Comparison of ENCODE assay signal across 20 mouse cellular contexts in the genomic region with DNA sequence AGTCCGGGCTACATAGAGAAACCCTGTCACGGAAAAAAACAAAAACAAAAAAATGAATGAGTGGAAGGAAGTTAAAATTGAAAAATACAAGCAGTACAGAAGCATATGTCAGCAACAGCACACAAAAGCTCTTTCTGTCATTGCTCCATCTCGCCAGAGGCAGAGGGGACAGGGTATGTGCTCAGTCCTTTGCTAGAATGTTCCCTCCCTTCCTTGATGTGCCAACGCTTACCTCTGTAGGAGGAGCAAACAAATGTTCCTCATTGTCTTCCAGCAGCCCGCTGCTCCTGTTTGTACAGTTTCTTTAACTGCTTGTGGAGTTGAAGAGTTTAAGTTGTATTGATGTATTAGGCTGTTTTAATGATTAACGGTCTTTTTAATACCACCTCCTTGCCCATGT. TPM values are rescaled to one million over a fixed set of nuclear protein-coding genes. Genes with fewer than 3 reads are reported as not detected.
DNase-seq lines count a peak whose midpoint lies in the region; ATAC-seq and TF ChIP-seq lines count a peak whose summit lies in the region.
"Had no signal": no experiment of that assay in that cellular context is flagged by ENCODE, and none has a peak within 500 bp of the region (broad histone marks: within the 10 kb centered on the region; RNA-seq: fewer than 3 reads in every experiment).

No protein-coding gene starts in this region.

- H3K4me2 ChIP-seq in hindbrain, embryonic 13.5 days, result no peak overlapping the region
- no peak overlapping the region for H3K4me2 ChIP-seq in stomach, embryonic 16.5 days (ENCODE audit: low read depth, low read length)
- no peak overlapping the region for H3K4me2 ChIP-seq in stomach, postnatal 0 days (replicated peaks; ENCODE audit: low read depth)
- H3K4me2 ChIP-seq in intestine, embryonic 15.5 days (replicated peaks), result no peak overlapping the region
- H3K4me2 ChIP-seq: limb, embryonic 15.5 days; midbrain, embryonic 12.5 days had no signal

- TF ChIP-seq EP300 in stomach, postnatal 0 days (optimal IDR thresholded peaks at IDR 0.05), result no peak

- H3K9me3 ChIP-seq in hindbrain, embryonic 10.5 days, result no peaks in the 10 kb centered on the region
- no peaks in the 10 kb centered on the region for H3K9me3 ChIP-seq in hindbrain, embryonic 13.5 days
- no peaks in the 10 kb centered on the region for H3K9me3 ChIP-seq in stomach, embryonic 16.5 days (replicated peaks; ENCODE audit: control insufficient read depth, low read length)
- no peaks in the 10 kb centered on the region for H3K9me3 ChIP-seq in stomach, postnatal 0 days (ENCODE audit: control insufficient read depth, low read length)
- H3K9me3 ChIP-seq in intestine, embryonic 15.5 days, result no peaks in the 10 kb centered on the region
- H3K9me3 ChIP-seq: heart, embryonic 10.5 days; limb, embryonic 15.5 days; midbrain, embryonic 12.5 days had no signal

- no peaks in the 10 kb centered on the region for H3K36me3 ChIP-seq in hindbrain, embryonic 10.5 days
- H3K36me3 ChIP-seq in hindbrain, embryonic 13.5 days, result no peaks in the 10 kb centered on the region
- no peaks in the 10 kb centered on the region for H3K36me3 ChIP-seq in stomach, embryonic 16.5 days (ENCODE audit: control insufficient read depth, insufficient read depth, low read length)
- H3K36me3 ChIP-seq in stomach, postnatal 0 days (ENCODE audit: control insufficient read depth, insufficient read depth, low read length), result no peaks in the 10 kb centered on the region
- H3K36me3 ChIP-seq in intestine, embryonic 15.5 days, result no peaks in the 10 kb centered on the region
- H3K36me3 ChIP-seq: heart, embryonic 10.5 days; limb, embryonic 15.5 days; midbrain, embryonic 12.5 days had no signal

- no peak overlapping the region for H3K4me3 ChIP-seq in hindbrain, embryonic 10.5 days
- no peak overlapping the region for H3K4me3 ChIP-seq in hindbrain, embryonic 13.5 days
- H3K4me3 ChIP-seq in stomach, embryonic 16.5 days (replicated peaks; ENCODE audit: low read length), result no peak overlapping the region
- no peak overlapping the region for H3K4me3 ChIP-seq in stomach, postnatal 0 days (ENCODE audit: low read depth, low read length)
- H3K4me3 ChIP-seq in intestine, embryonic 15.5 days (replicated peaks), result no peak overlapping the region
- H3K4me3 ChIP-seq: erythroblast, embryonic 14.5 days; heart, embryonic 10.5 days; limb, embryonic 15.5 days; midbrain, embryonic 12.5 days had no signal

- no peak for DNase-seq in hindbrain, embryonic 10.5 days (ENCODE audit: low spot score)
- no peak for DNase-seq in stomach, postnatal 0 days (ENCODE audit: low spot score)
- DNase-seq in fat pad, adult 2 months (ENCODE audit: extremely low read depth, low read depth, low spot score), result peak; percentile 88
- no peak for DNase-seq in embryo, embryonic 11 days
- DNase-seq: cerebellum, adult 11 months; cerebellum, adult 9-11 months; heart, postnatal 4 days; kidney, adult 9 months; kidney, postnatal 14 days; lung, postnatal 14 days had no signal

- WGBS in hindbrain, embryonic 10.5 days, result 69% methylated on average over 6 of the region's 6 CpGs
- 53% methylated on average over 6 of the region's 6 CpGs for WGBS in hindbrain, embryonic 13.5 days
- 58% methylated on average over 6 of the region's 6 CpGs for WGBS in stomach, embryonic 16.5 days
- WGBS in stomach, postnatal 0 days, result 53% methylated on average over 6 of the region's 6 CpGs
- 63% methylated on average over 6 of the region's 6 CpGs for WGBS in intestine, embryonic 15.5 days

- no peak for ATAC-seq in hindbrain, embryonic 13.5 days (ENCODE audit: low FRiP score)
- no peak for ATAC-seq in stomach, embryonic 16.5 days (ENCODE audit: insufficient read depth, low FRiP score)
- no peak for ATAC-seq in stomach, postnatal 0 days (ENCODE audit: low FRiP score, low TSS enrichment)
- no peak for ATAC-seq in intestine, embryonic 15.5 days
- ATAC-seq: CD4-positive, CD25-positive, alpha-beta regulatory T cell, adult 4 months; hindbrain, embryonic 16.5 days; intestine, embryonic 16.5 days had no signal

- H3K4me1 ChIP-seq in hindbrain, embryonic 10.5 days (replicated peaks), result peaks cover 33% of the 10 kb centered on the region
- peaks cover 26% of the 10 kb centered on the region for H3K4me1 ChIP-seq in hindbrain, embryonic 13.5 days (replicated peaks)
- H3K4me1 ChIP-seq in stomach, embryonic 16.5 days (ENCODE audit: control insufficient read depth, insufficient read depth, low read length), result peaks cover 57% of the 10 kb centered on the region
- H3K4me1 ChIP-seq in stomach, postnatal 0 days (replicated peaks; ENCODE audit: control insufficient read depth, insufficient read depth), result peaks cover 6% of the 10 kb centered on the region
- peaks cover 27% of the 10 kb centered on the region for H3K4me1 ChIP-seq in intestine, embryonic 15.5 days (replicated peaks)

- H3K9ac ChIP-seq in hindbrain, embryonic 13.5 days, result no peak overlapping the region
- no peak overlapping the region for H3K9ac ChIP-seq in stomach, embryonic 16.5 days (ENCODE audit: low read length)
- no peak overlapping the region for H3K9ac ChIP-seq in stomach, postnatal 0 days (ENCODE audit: low read length)
- no peak overlapping the region for H3K9ac ChIP-seq in intestine, embryonic 15.5 days
- H3K9ac ChIP-seq: limb, embryonic 15.5 days; midbrain, embryonic 12.5 days had no signal

- H3K27ac ChIP-seq in hindbrain, embryonic 10.5 days, result peak overlapping the region; percentile 16; the same call in 1 of the 2 replicates
- no peak overlapping the region for H3K27ac ChIP-seq in hindbrain, embryonic 13.5 days
- H3K27ac ChIP-seq in stomach, embryonic 16.5 days (ENCODE audit: low read length), result peak overlapping the region; percentile 33; the same call in 1 of the 2 replicates
- no peak overlapping the region for H3K27ac ChIP-seq in stomach, postnatal 0 days (replicated peaks)
- H3K27ac ChIP-seq in intestine, embryonic 15.5 days, result no peak overlapping the region
- H3K27ac ChIP-seq: midbrain, embryonic 12.5 days had no signal

- TF ChIP-seq CTCF in stomach, postnatal 0 days (IDR thresholded peaks at IDR 0.05; ENCODE audit: low read depth), result no peak

- H3K27me3 ChIP-seq in hindbrain, embryonic 10.5 days (ENCODE audit: insufficient read depth, poor library complexity, severe bottlenecking), result no peaks in the 10 kb centered on the region
- no peaks in the 10 kb centered on the region for H3K27me3 ChIP-seq in hindbrain, embryonic 13.5 days
- H3K27me3 ChIP-seq in stomach, embryonic 16.5 days (ENCODE audit: control insufficient read depth, insufficient read depth, low read length), result no peaks in the 10 kb centered on the region
- no peaks in the 10 kb centered on the region for H3K27me3 ChIP-seq in stomach, postnatal 0 days (ENCODE audit: control insufficient read depth, insufficient read depth, low read length)
- H3K27me3 ChIP-seq in intestine, embryonic 15.5 days (replicated peaks), result no peaks in the 10 kb centered on the region
- H3K27me3 ChIP-seq: limb, embryonic 15.5 days; midbrain, embryonic 12.5 days had no signal

RNA-seq across cellular contexts. Expression of a gene that starts 37.3 kb away (rescaled TPM):
- polyA plus RNA-seq in hindbrain, embryonic 10.5 days (2016; fragmentation: Nextera tagmentation; extraction: Ambion mirVana), result 17.2 and 19.8 TPM in 2 replicates
- 6.5 and 7.4 TPM in 2 replicates for polyA plus RNA-seq in hindbrain, embryonic 13.5 days (2015; fragmentation: Nextera tagmentation; extraction: Ambion mirVana)
- polyA plus RNA-seq in stomach, embryonic 16.5 days (2015; fragmentation: Nextera tagmentation; extraction: Ambion mirVana), result 25.8 and 26.9 TPM in 2 replicates
- polyA plus RNA-seq in stomach, postnatal 0 days (2015; fragmentation: Nextera tagmentation; extraction: Ambion mirVana), result 8.3 and 8.8 TPM in 2 replicates
- 17.4 and 18.4 TPM in 2 replicates for polyA plus RNA-seq in intestine, embryonic 15.5 days (2015; fragmentation: Nextera tagmentation; extraction: Ambion mirVana)

Comparison
In these comparisons a context has a peak if more than half of its experiments do, and no peak if none do; other contexts are left out.
1. H3K27ac ChIP-seq: peak in hindbrain, embryonic 10.5 days (single experiment) and stomach, embryonic 16.5 days (single experiment); none in hindbrain, embryonic 13.5 days (single experiment), stomach, postnatal 0 days (single experiment) and intestine, embryonic 15.5 days (single experiment).